Mouse (Mus musculus): Measurements from ENCODE around the gene Churc1. TPM values are rescaled to one million over a fixed set of nuclear protein-coding genes. Genes with fewer than 3 reads are reported as not detected.
A peak's percentile ranks its signal among the peaks of the same experiment; 100 is the strongest.

Churc1 gene
- total RNA-seq (2012; rRNA removed), result 69.5 and 74.4 TPM in 2 replicates

GRCm38 (mm10) chr12:76765354-76765851 lies at the start of gene Churc1, which contains the start of gene Fntb:
Gene Churc1 (plus strand): TSS chr12:76765538.
Gene Fntb (plus strand): TSS chr12:76765589.
- peak within 1 kb of the TSS; percentile 97 for H3K9ac ChIP-seq (ENCODE audit: insufficient read depth, low read depth, low read length, poor library complexity, severe bottlenecking)
- in situ Hi-C loops (cut with MboI; ENCODE audit: low sequenced_read_pairs in 2 of 2, unreplicated experiment in 2 of 2), result no loop called here
- no peaks in the 10 kb centered on the region for H3K9me3 ChIP-seq (ENCODE audit: control insufficient read depth, insufficient read depth, low read depth, low read length)
- H3K36me3 ChIP-seq (ENCODE audit: control insufficient read depth, insufficient read depth, low read length, poor library complexity, severe bottlenecking), result no peaks in the 10 kb centered on the region
- TF ChIP-seq CHD2 (IDR thresholded peaks at IDR 0.05; ENCODE audit: low read depth, low read length) (peak; percentile 95), MAFK (IDR thresholded peaks at IDR 0.05; ENCODE audit: insufficient read depth, low read depth, low read length) (no peak), HCFC1 (IDR thresholded peaks at IDR 0.05; ENCODE audit: borderline replicate concordance, insufficient read depth, low read length) (peak; percentile 48; the same call in 1 of the 2 replicates)
- peak within 1 kb of the TSS; percentile 81 to 86 for H3K4me3 ChIP-seq (ENCODE audit: insufficient read depth in 1 of 2, low read depth in 1 of 2, low read length in 2 of 2, poor library complexity in 1 of 2, severe bottlenecking in 1 of 2)
- peaks cover 0 to 10% of the 10 kb centered on the region in 2 experiments; a peak in 2 of 4 replicates for H3K4me1 ChIP-seq (ENCODE audit: control insufficient read depth in 2 of 2, insufficient read depth in 2 of 2, low read length in 2 of 2, poor library complexity in 1 of 2)
- peak within 1 kb of the TSS; percentile 71 for H3K27ac ChIP-seq (ENCODE audit: insufficient read depth, low read depth, low read length, poor library complexity, severe bottlenecking)
- DNase-seq (ENCODE audit: low read depth, low spot score), result peak; percentile 99

DNA sequence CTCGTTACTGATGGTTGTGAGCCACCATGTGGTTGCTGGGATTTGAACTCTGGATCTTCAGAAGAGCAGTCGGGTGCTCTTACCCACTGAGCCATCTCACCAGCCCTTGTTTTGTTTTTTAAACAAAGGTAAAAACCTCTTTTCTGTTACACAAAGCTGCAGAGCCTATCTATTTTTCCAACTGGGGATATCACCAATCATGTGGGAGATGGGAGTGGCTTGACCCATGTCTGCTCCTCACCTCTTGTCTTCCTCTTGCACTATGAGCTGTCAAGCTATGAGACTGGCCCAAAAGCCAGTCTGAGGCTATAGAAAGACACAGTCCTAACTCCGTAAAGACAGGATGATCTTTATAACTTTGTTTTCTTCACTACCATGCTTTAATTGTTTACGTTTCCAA lies 47.0 kb upstream of the Churc1 start:
- Histone ChIP-seq H3K4me3 (ENCODE audit: insufficient read depth in 1 of 2, low read depth in 1 of 2, low read length in 2 of 2, poor library complexity in 1 of 2, severe bottlenecking in 1 of 2) (no peak overlapping the region), H3K27ac (ENCODE audit: insufficient read depth, low read depth, low read length, poor library complexity, severe bottlenecking) (no peak overlapping the region), H3K4me1 (ENCODE audit: control insufficient read depth in 2 of 2, insufficient read depth in 2 of 2, low read length in 2 of 2, poor library complexity in 1 of 2) (no peaks in the 10 kb centered on the region), H3K9ac (ENCODE audit: insufficient read depth, low read depth, low read length, poor library complexity, severe bottlenecking) (no peak overlapping the region), H3K9me3 (ENCODE audit: control insufficient read depth, insufficient read depth, low read depth, low read length) (no peaks in the 10 kb centered on the region), H3K36me3 (ENCODE audit: control insufficient read depth, insufficient read depth, low read length, poor library complexity, severe bottlenecking) (no peaks in the 10 kb centered on the region)
- no peak for TF ChIP-seq CHD2 (IDR thresholded peaks at IDR 0.05; ENCODE audit: low read depth, low read length)
- no peak for TF ChIP-seq ZNF384 (IDR thresholded peaks at IDR 0.05; ENCODE audit: low read depth, low read length)
- TF ChIP-seq MAFK (IDR thresholded peaks at IDR 0.05; ENCODE audit: insufficient read depth, low read depth, low read length), result no peak
- TF ChIP-seq ZC3H11A (IDR thresholded peaks at IDR 0.05; ENCODE audit: borderline replicate concordance, low read depth, low read length), result no peak
- TF ChIP-seq HCFC1 (IDR thresholded peaks at IDR 0.05; ENCODE audit: borderline replicate concordance, insufficient read depth, low read length), result no peak
- in situ Hi-C loops (cut with MboI; ENCODE audit: low sequenced_read_pairs in 2 of 2, unreplicated experiment in 2 of 2), result no loop called here
- no peak for DNase-seq (ENCODE audit: low read depth, low spot score)

GRCm38 (mm10) chr12:76720572-76720971 lies 44.8 kb upstream of the Churc1 start:
- no peak for DNase-seq (ENCODE audit: low read depth, low spot score)
- no peak overlapping the region for H3K27ac ChIP-seq (ENCODE audit: insufficient read depth, low read depth, low read length, poor library complexity, severe bottlenecking)
- in situ Hi-C loops (cut with MboI; ENCODE audit: low sequenced_read_pairs in 2 of 2, unreplicated experiment in 2 of 2), result no loop called here
- no peaks in the 10 kb centered on the region for H3K4me1 ChIP-seq (ENCODE audit: control insufficient read depth in 2 of 2, insufficient read depth in 2 of 2, low read length in 2 of 2, poor library complexity in 1 of 2)
- TF ChIP-seq ZC3H11A (IDR thresholded peaks at IDR 0.05; ENCODE audit: borderline replicate concordance, low read depth, low read length) (no peak), MAFK (IDR thresholded peaks at IDR 0.05; ENCODE audit: insufficient read depth, low read depth, low read length) (no peak), ZNF384 (IDR thresholded peaks at IDR 0.05; ENCODE audit: low read depth, low read length) (no peak), HCFC1 (IDR thresholded peaks at IDR 0.05; ENCODE audit: borderline replicate concordance, insufficient read depth, low read length) (no peak), CHD2 (IDR thresholded peaks at IDR 0.05; ENCODE audit: low read depth, low read length) (no peak)
- no peak overlapping the region for H3K4me3 ChIP-seq (ENCODE audit: insufficient read depth in 1 of 2, low read depth in 1 of 2, low read length in 2 of 2, poor library complexity in 1 of 2, severe bottlenecking in 1 of 2)
- H3K36me3 ChIP-seq (ENCODE audit: control insufficient read depth, insufficient read depth, low read length, poor library complexity, severe bottlenecking), result no peaks in the 10 kb centered on the region
- H3K9me3 ChIP-seq (ENCODE audit: control insufficient read depth, insufficient read depth, low read depth, low read length), result no peaks in the 10 kb centered on the region
- no peak overlapping the region for H3K9ac ChIP-seq (ENCODE audit: insufficient read depth, low read depth, low read length, poor library complexity, severe bottlenecking)

DNA sequence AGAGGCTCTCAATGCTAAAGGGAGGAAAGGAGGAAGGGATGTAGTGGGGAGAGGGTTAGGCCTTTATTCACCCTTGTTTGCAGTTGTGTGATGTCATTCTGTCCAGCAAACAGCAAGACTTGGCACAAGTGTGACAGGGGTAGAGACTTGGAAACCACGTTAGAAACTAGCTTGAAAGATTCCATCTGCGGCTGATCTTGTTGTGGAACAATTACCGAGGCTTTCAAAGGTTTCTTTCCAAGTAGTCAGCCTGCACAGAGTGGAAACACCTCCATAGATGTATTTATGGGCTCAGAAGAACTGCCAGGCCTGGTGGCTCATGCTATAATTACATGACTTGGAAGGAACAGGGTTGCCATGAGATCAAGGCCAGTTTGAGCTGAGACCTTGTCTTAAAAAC lies 43.3 kb upstream of the Churc1 start:
- in situ Hi-C loops (cut with MboI; ENCODE audit: low sequenced_read_pairs in 2 of 2, unreplicated experiment in 2 of 2), result no loop called here
- Histone ChIP-seq H3K9ac (ENCODE audit: insufficient read depth, low read depth, low read length, poor library complexity, severe bottlenecking) (no peak overlapping the region), H3K36me3 (ENCODE audit: control insufficient read depth, insufficient read depth, low read length, poor library complexity, severe bottlenecking) (no peaks in the 10 kb centered on the region), H3K4me3 (ENCODE audit: insufficient read depth in 1 of 2, low read depth in 1 of 2, low read length in 2 of 2, poor library complexity in 1 of 2, severe bottlenecking in 1 of 2) (no peak overlapping the region), H3K4me1 (ENCODE audit: control insufficient read depth in 2 of 2, insufficient read depth in 2 of 2, low read length in 2 of 2, poor library complexity in 1 of 2) (no peaks in the 10 kb centered on the region), H3K9me3 (ENCODE audit: control insufficient read depth, insufficient read depth, low read depth, low read length) (no peaks in the 10 kb centered on the region), H3K27ac (ENCODE audit: insufficient read depth, low read depth, low read length, poor library complexity, severe bottlenecking) (no peak overlapping the region)
- TF ChIP-seq MAFK (IDR thresholded peaks at IDR 0.05; ENCODE audit: insufficient read depth, low read depth, low read length) (no peak), CHD2 (IDR thresholded peaks at IDR 0.05; ENCODE audit: low read depth, low read length) (no peak), HCFC1 (IDR thresholded peaks at IDR 0.05; ENCODE audit: borderline replicate concordance, insufficient read depth, low read length) (no peak), ZNF384 (IDR thresholded peaks at IDR 0.05; ENCODE audit: low read depth, low read length) (no peak), ZC3H11A (IDR thresholded peaks at IDR 0.05; ENCODE audit: borderline replicate concordance, low read depth, low read length) (no peak)
- DNase-seq (ENCODE audit: low read depth, low spot score), result no peak

DNA sequence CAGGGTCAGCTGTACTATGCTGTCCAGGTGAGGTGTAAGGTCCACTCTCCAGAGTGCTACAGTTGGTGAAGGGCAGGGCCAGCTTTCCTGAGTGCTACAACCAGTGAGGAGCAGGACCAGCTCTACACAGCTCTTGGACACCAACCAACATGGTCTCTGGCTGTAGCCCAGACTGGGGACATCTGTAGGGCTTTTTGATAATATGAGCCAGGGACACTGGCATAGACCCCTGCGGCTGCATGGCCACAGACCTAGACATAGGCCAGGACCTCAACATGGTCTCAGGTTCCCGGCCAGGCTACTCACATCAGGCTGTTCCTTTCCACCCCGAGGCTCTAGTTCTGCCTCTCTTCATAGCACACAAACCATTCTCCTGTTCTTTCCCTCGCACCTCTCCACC lies 37.4 kb upstream of the Churc1 start:
- Histone ChIP-seq H3K36me3 (ENCODE audit: control insufficient read depth, insufficient read depth, low read length, poor library complexity, severe bottlenecking) (no peaks in the 10 kb centered on the region), H3K4me3 (ENCODE audit: insufficient read depth in 1 of 2, low read depth in 1 of 2, low read length in 2 of 2, poor library complexity in 1 of 2, severe bottlenecking in 1 of 2) (no peak overlapping the region), H3K9ac (ENCODE audit: insufficient read depth, low read depth, low read length, poor library complexity, severe bottlenecking) (no peak overlapping the region), H3K4me1 (ENCODE audit: control insufficient read depth in 2 of 2, insufficient read depth in 2 of 2, low read length in 2 of 2, poor library complexity in 1 of 2) (no peaks in the 10 kb centered on the region), H3K27ac (ENCODE audit: insufficient read depth, low read depth, low read length, poor library complexity, severe bottlenecking) (no peak overlapping the region), H3K9me3 (ENCODE audit: control insufficient read depth, insufficient read depth, low read depth, low read length) (no peaks in the 10 kb centered on the region)
- no peak for TF ChIP-seq ZC3H11A (IDR thresholded peaks at IDR 0.05; ENCODE audit: borderline replicate concordance, low read depth, low read length)
- TF ChIP-seq MAFK (IDR thresholded peaks at IDR 0.05; ENCODE audit: insufficient read depth, low read depth, low read length), result no peak
- no peak for TF ChIP-seq CHD2 (IDR thresholded peaks at IDR 0.05; ENCODE audit: low read depth, low read length)
- TF ChIP-seq HCFC1 (IDR thresholded peaks at IDR 0.05; ENCODE audit: borderline replicate concordance, insufficient read depth, low read length), result no peak
- no peak for TF ChIP-seq ZNF384 (IDR thresholded peaks at IDR 0.05; ENCODE audit: low read depth, low read length)
- in situ Hi-C loops (cut with MboI; ENCODE audit: low sequenced_read_pairs in 2 of 2, unreplicated experiment in 2 of 2), result no loop called here
- DNase-seq (ENCODE audit: low read depth, low spot score), result no peak

All from ES-E14 (cell line).